14 mouse cellular contexts compared by ENCODE assay signal in genomic region chr11:79016236-79016635, GRCm38 (mm10). TPM values are rescaled to one million over a fixed set of nuclear protein-coding genes. Genes with fewer than 3 reads are reported as not detected.
DNase-seq lines count a peak whose midpoint lies in the region; ATAC-seq and TF ChIP-seq lines count a peak whose summit lies in the region.
"Had no signal": no experiment of that assay in that cellular context is flagged by ENCODE, and none has a peak within 500 bp of the region (broad histone marks: within the 10 kb centered on the region; RNA-seq: fewer than 3 reads in every experiment).

No protein-coding gene starts in this region.

- no peak for ATAC-seq in hindbrain, postnatal 0 days
- no peak for ATAC-seq in hindbrain, embryonic 11.5 days (ENCODE audit: low FRiP score)
- ATAC-seq in embryonic facial prominence, embryonic 14.5 days (ENCODE audit: low read depth), result no peak
- ATAC-seq: inflammation-experienced regulatory T-cells, adult 6 months; Patski had no signal

- H3K9ac ChIP-seq in hindbrain, postnatal 0 days (replicated peaks; ENCODE audit: low read length), result no peak overlapping the region
- H3K9ac ChIP-seq in hindbrain, embryonic 11.5 days (ENCODE audit: low read depth, low read length), result no peak overlapping the region
- H3K9ac ChIP-seq in embryonic facial prominence, embryonic 14.5 days (ENCODE audit: low read depth, low read length), result no peak overlapping the region
- H3K9ac ChIP-seq: liver, embryonic 14.5 days; midbrain, embryonic 12.5 days; stomach, embryonic 15.5 days had no signal

- H3K9me3 ChIP-seq in hindbrain, postnatal 0 days (ENCODE audit: low read length), result no peaks in the 10 kb centered on the region
- H3K9me3 ChIP-seq in hindbrain, embryonic 11.5 days (ENCODE audit: control insufficient read depth, low read length), result no peaks in the 10 kb centered on the region
- no peaks in the 10 kb centered on the region for H3K9me3 ChIP-seq in embryonic facial prominence, embryonic 14.5 days (ENCODE audit: control insufficient read depth, low read length)
- H3K9me3 ChIP-seq: midbrain, embryonic 12.5 days; stomach, embryonic 15.5 days had no signal

- TF ChIP-seq CTCF in hindbrain, postnatal 0 days (IDR thresholded peaks at IDR 0.05; ENCODE audit: low read depth), result no peak
- no peak for TF ChIP-seq CTCF in testis, adult 2 months (IDR thresholded peaks at IDR 0.05; ENCODE audit: control insufficient read depth, insufficient read depth, insufficient replicate concordance, low read depth, low read length)

- no peaks in the 10 kb centered on the region for H3K4me1 ChIP-seq in hindbrain, postnatal 0 days (ENCODE audit: insufficient read depth, low read length)
- H3K4me1 ChIP-seq in hindbrain, embryonic 11.5 days (replicated peaks; ENCODE audit: control insufficient read depth, insufficient read depth, low read length), result no peaks in the 10 kb centered on the region
- H3K4me1 ChIP-seq in testis, adult 2 months (ENCODE audit: control insufficient read depth, insufficient read depth, low read length), result peaks cover 4% of the 10 kb centered on the region; the same call in 1 of the 2 replicates
- peaks cover 7% of the 10 kb centered on the region; the same call in 1 of the 2 replicates for H3K4me1 ChIP-seq in embryonic facial prominence, embryonic 14.5 days (ENCODE audit: control insufficient read depth, insufficient read depth, low read length)

- no peaks in the 10 kb centered on the region for H3K27me3 ChIP-seq in hindbrain, postnatal 0 days (ENCODE audit: insufficient read depth, low read length)
- H3K27me3 ChIP-seq in hindbrain, embryonic 11.5 days (ENCODE audit: control insufficient read depth, insufficient read depth, low read length), result no peaks in the 10 kb centered on the region
- H3K27me3 ChIP-seq in testis, adult 2 months (ENCODE audit: control insufficient read depth, insufficient read depth, low read length), result no peaks in the 10 kb centered on the region
- H3K27me3 ChIP-seq in embryonic facial prominence, embryonic 14.5 days (replicated peaks; ENCODE audit: control insufficient read depth, insufficient read depth, low read length), result no peaks in the 10 kb centered on the region
- H3K27me3 ChIP-seq: midbrain, embryonic 12.5 days; Patski; stomach, embryonic 15.5 days had no signal

- H3K27ac ChIP-seq in hindbrain, postnatal 0 days, result no peak overlapping the region
- H3K27ac ChIP-seq in hindbrain, embryonic 11.5 days (ENCODE audit: low read depth, low read length), result no peak overlapping the region
- no peak overlapping the region for H3K27ac ChIP-seq in testis, adult 2 months (ENCODE audit: control insufficient read depth, insufficient read depth, low read depth, low read length)
- H3K27ac ChIP-seq in embryonic facial prominence, embryonic 14.5 days (replicated peaks; ENCODE audit: low read depth, low read length), result no peak overlapping the region
- H3K27ac ChIP-seq: liver, embryonic 14.5 days; midbrain, embryonic 12.5 days; stomach, embryonic 15.5 days had no signal

- TF ChIP-seq POLR2A in testis, adult 2 months (IDR thresholded peaks at IDR 0.05; ENCODE audit: control insufficient read depth, low read depth, low read length), result no peak

- DNase-seq in hindbrain, postnatal 0 days (ENCODE audit: low spot score), result peak; percentile 51
- no peak for DNase-seq in hindbrain, embryonic 11.5 days (ENCODE audit: low spot score)
- DNase-seq in testis, postnatal 14 days (ENCODE audit: low spot score), result no peak
- DNase-seq in embryonic facial prominence, embryonic 14.5 days (ENCODE audit: low spot score), result peak; percentile 34
- DNase-seq in skeletal muscle tissue, adult 2 months (ENCODE audit: low read depth, low spot score), result peak; percentile 75
- no peak for DNase-seq in right cerebral cortex, postnatal 4 days
- DNase-seq: heart, postnatal 14 days; lung, postnatal 14 days had no signal

- H3K4me3 ChIP-seq in hindbrain, postnatal 0 days (ENCODE audit: low read length), result no peak overlapping the region
- H3K4me3 ChIP-seq in hindbrain, embryonic 11.5 days (ENCODE audit: low read depth, low read length), result no peak overlapping the region
- H3K4me3 ChIP-seq in testis, adult 2 months (ENCODE audit: control insufficient read depth, low read depth, low read length), result peak overlapping the region; percentile 73
- H3K4me3 ChIP-seq in embryonic facial prominence, embryonic 14.5 days (ENCODE audit: low read depth, low read length), result no peak overlapping the region
- H3K4me3 ChIP-seq: midbrain, embryonic 12.5 days; stomach, embryonic 15.5 days had no signal

- H3K36me3 ChIP-seq in hindbrain, postnatal 0 days (ENCODE audit: insufficient read depth, low read length), result peaks cover 17% of the 10 kb centered on the region
- no peaks in the 10 kb centered on the region for H3K36me3 ChIP-seq in hindbrain, embryonic 11.5 days (ENCODE audit: control insufficient read depth, insufficient read depth, low read length)
- no peaks in the 10 kb centered on the region for H3K36me3 ChIP-seq in testis, adult 2 months (ENCODE audit: control insufficient read depth, insufficient read depth, low read length)
- peaks cover 47% of the 10 kb centered on the region for H3K36me3 ChIP-seq in embryonic facial prominence, embryonic 14.5 days (ENCODE audit: control insufficient read depth, insufficient read depth, low read length)

- H3K4me2 ChIP-seq in hindbrain, postnatal 0 days (ENCODE audit: low read depth, low read length), result no peak overlapping the region
- no peak overlapping the region for H3K4me2 ChIP-seq in hindbrain, embryonic 11.5 days (replicated peaks; ENCODE audit: low read depth, low read length)
- H3K4me2 ChIP-seq in embryonic facial prominence, embryonic 14.5 days (ENCODE audit: low read depth, low read length), result no peak overlapping the region
- H3K4me2 ChIP-seq: midbrain, embryonic 12.5 days; stomach, embryonic 15.5 days had no signal

- 62% methylated on average over 12 of the region's 12 CpGs for WGBS in hindbrain, postnatal 0 days
- 60% methylated on average over 12 of the region's 12 CpGs for WGBS in hindbrain, embryonic 11.5 days
- WGBS in embryonic facial prominence, embryonic 14.5 days, result 59% methylated on average over 12 of the region's 12 CpGs

RNA-seq across cellular contexts. Expression of gene Lgals9, which starts 31.5 kb away (rescaled TPM):
- total RNA-seq in hindbrain, postnatal 0 days (2014; rRNA removed), result 19.0 and 21.8 TPM in 2 replicates
- 23.3 and 24.0 TPM in 2 replicates for polyA plus RNA-seq in hindbrain, postnatal 0 days (2015; fragmentation: Nextera tagmentation; extraction: Ambion mirVana)
- 6.8 and 7.7 TPM in 2 replicates for polyA plus RNA-seq in hindbrain, embryonic 11.5 days (2014; fragmentation: Nextera tagmentation; extraction: Ambion mirVana)
- 4.7 and 6.3 TPM in 2 replicates for polyA plus RNA-seq in testis, adult 2 months (2012; rRNA removed)
- 51.4 and 52.1 TPM in 2 replicates for polyA plus RNA-seq in embryonic facial prominence, embryonic 14.5 days (2014; fragmentation: Nextera tagmentation; extraction: Ambion mirVana)

Comparison
In these comparisons a context has a peak if more than half of its experiments do, and no peak if none do; other contexts are left out.
1. DNase-seq: peak in hindbrain, postnatal 0 days (single experiment), embryonic facial prominence, embryonic 14.5 days (single experiment) and skeletal muscle tissue, adult 2 months (single experiment); none in hindbrain, embryonic 11.5 days (single experiment), testis, postnatal 14 days (single experiment) and right cerebral cortex, postnatal 4 days (single experiment).